Mouse (Mus musculus) MN1 (cell line): ENCODE measurements around the gene Sh3gl1.

ENCODE experiments used
- DNase-seq: peaks from one replicate; pipeline ENCODE4 v3.0.0-alpha.2; 2016; ENCODE audit warnings: low spot score

The Sh3gl1 gene

GRCm38 (mm10) chr17:55996007-55996406 is 40.4 kb downstream of the Sh3gl1 start:
- DNase-seq: peak; percentile 57

DNA sequence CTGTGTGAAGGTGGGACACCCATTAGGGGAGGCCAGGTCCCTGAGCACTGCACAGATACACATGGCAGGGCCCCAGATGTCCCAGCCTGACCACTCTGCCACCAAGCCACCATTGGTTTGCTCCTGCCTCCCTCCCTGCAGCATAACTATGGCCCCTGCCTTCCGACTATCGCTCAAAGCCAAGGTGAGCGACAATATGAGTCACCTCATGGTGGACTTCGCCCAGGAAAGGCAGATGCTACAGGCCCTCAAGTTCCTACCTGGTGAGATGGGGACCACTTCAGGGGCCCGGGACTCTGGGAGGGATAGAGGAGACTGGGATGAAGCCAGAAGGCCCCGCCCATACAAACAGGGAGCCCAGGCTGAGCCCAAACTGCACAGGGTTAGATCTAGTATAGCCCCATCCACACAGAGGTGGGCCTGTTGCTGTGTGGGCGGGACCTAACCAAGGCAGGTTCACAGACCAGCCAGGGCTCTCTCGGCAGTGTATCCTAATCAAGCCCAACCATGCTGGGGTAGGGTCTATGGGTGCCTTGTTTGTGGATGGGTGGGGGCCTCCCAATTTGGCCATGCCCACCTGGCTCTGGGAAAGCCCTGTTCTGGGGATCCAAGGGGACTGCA is 46.0 kb downstream of the Sh3gl1 start:
- no peak for DNase-seq

GRCm38 (mm10) chr17:55986030-55986961 is 50.1 kb downstream of the Sh3gl1 start, which contains the start of gene Fsd1:
TSS of gene Fsd1 (plus strand) at chr17:55986509.
- DNase-seq: peak; percentile 84

- no peak for DNase-seq
These were observed 59.1 kb downstream of the Sh3gl1 start for GRCm38 (mm10) chr17:55977301-55977700.

- DNase-seq: peak; percentile 86
These were observed 60.1 kb downstream of the Sh3gl1 start for GRCm38 (mm10) chr17:55976255-55976862.

- no peak for DNase-seq
These were observed 65.0 kb downstream of the Sh3gl1 start for GRCm38 (mm10) chr17:55971453-55971852.

DNA sequence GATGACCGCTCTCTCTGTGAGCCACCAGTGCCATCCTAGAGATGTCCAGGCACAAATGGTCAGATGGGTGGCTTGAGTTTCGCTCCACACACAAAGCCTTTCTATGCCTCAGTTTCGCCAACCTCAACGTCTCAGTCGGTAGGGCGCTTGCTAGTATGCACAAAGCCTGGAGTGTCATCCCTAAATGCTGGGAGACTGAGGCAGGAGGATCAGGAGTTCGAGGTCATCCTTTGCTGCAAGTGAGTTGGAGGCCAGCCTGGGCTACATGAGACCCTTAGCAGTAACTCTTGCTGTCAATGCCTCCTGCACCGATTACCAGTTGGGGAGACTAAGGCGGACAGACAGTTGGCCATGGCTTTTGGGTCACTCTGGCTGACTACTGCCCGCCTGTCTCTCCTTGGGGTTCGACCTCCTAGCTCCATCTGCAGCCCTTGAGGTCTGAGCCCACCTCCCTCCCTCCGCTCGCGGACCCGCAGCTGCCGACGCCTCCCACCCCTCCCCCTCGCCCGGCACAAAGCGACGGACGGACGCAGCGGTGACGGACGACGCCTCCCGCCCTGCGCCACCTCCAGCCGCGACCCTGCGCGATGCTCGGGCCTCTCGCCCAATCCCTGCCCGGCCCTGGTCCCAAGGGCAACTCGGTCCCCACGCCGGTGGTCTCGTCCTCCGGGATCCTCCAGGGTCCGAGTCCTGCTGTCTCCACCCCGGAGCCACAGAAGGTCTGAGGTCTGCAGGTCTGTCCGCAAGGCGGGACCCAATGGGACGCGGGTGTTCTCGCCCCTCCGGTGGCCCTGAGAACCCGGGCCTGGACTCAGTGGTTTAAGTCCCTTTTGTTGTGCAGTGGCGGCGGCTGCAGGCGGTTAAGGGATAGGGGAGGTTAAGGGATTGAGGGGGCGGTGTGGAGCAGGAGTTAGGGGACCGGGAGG is 66.2 kb downstream of the Sh3gl1 start, which contains the start of gene Shd:
Shd (plus strand) TSS at position 502 of the 926 bp plus-strand sequence.
- DNase-seq: no peak

DNA sequence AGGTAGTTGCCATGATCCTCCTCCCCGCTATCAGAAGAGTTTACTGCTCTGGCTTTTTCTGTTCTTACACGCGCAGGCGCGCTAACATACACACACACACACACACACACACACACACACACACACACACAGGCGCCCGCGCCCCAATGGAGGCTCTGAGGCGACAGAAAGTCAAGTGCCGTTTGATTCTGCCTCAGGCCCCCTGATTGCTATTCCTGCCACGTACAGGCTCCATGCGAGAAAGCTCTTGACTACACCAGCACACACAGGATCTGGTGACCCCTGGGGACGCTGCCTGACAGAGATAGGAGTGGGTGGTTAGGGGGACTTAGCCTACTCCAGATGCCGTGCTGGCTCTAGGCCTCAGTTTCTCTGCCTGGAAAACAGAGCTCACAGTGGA is 66.9 kb downstream of the Sh3gl1 start:
- DNase-seq: no peak

DNA sequence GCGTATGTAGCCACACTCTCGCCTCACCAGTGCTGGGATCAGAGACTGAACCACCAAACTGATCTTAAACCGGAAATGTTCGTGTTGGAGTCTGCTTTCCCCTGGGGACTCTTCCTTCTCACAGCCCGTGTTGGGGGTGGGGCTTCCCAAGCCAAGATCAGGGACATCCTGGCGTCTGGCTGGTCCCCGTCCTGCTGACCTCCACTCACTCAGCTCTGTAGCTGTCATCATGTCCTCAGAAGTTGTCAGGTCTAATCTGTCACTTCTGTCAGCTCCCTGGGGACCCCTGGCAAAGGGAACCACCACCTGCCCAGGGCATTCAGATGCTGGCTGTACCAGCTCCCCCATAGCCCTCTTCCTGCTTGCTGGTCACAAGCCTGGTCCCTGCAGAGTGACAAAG is 68.2 kb downstream of the Sh3gl1 start:
- DNase-seq: peak; percentile 43

DNA sequence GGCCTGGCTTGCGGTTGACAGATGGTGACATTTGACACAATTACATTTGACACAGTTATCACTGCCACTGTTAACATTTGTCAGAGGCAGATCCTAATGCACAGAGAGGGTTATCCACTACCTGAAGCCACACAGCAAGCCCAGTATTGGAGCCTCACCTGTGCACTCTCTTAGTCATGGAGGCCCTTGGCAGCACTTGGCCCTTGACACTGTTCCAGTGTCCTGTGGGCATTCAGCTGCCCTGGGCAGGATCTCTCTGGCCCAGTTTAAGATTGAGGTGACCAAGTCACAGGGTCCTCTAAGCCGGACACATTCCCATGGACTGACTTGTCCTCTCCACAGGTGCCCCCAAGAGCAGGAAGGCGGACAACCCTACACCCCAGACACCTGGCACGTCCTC is 69.2 kb downstream of the Sh3gl1 start:
- no peak for DNase-seq
